Mouse (Mus musculus) MEL (cell line): ENCODE results near the gene Tex44. TPM values are rescaled to one million over a fixed set of nuclear protein-coding genes. Genes with fewer than 3 reads are reported as not detected.

Experiments used
- DNase-seq: peaks from one replicate; pipeline ENCODE4 v3.0.0; 2011; ENCODE audit warnings: low read depth, low spot score
- H3K27ac ChIP-seq: 2 replicates; pipeline ENCODE4 v1.5.1; 2012; ENCODE audit warnings: low read depth, mild to moderate bottlenecking, control low read depth, low read length, moderate library complexity; ENCODE audit not compliant: control insufficient read depth
- H3K27me3 ChIP-seq, 2 experiments: fragments of 150-350 bp in 1 of 2; sonication (generic) in 1 of 2; 2 replicates each; pipeline ENCODE4 v1.6.1; 2012; ENCODE audit warnings: low read length in 2 of 2, mild to moderate bottlenecking in 2 of 2, improper control_type of control experiment in 1 of 2, moderate library complexity in 1 of 2; ENCODE audit not compliant: insufficient read depth in 2 of 2, control insufficient read depth in 1 of 2
- H3K36me3 ChIP-seq, 2 experiments: 2 replicates each; pipeline ENCODE4 v1.6.1; 2012 to 2014; ENCODE audit warnings: low read length in 2 of 2, improper control_type of control experiment in 1 of 2, inconsistent platforms in 1 of 2, mild to moderate bottlenecking in 1 of 2; ENCODE audit not compliant: insufficient read depth in 2 of 2, control insufficient read depth in 1 of 2
- H3K4me1 ChIP-seq, 2 experiments: fragments of 150-350 bp in 1 of 2; sonication (generic) in 1 of 2; 2 replicates each; pipeline ENCODE4 v1.6.1; 2012; ENCODE audit warnings: low read length in 2 of 2, improper control_type of control experiment in 1 of 2, mild to moderate bottlenecking in 1 of 2; ENCODE audit not compliant: insufficient read depth in 2 of 2, control insufficient read depth in 1 of 2
- H3K4me3 ChIP-seq, 2 experiments: fragments of 150-350 bp in 1 of 2; sonication (generic) in 1 of 2; 2 replicates each; pipeline ENCODE4 v1.5.1; 2012; ENCODE audit warnings: low read depth in 2 of 2, low read length in 2 of 2, mild to moderate bottlenecking in 2 of 2, moderate library complexity in 2 of 2, control low read depth in 1 of 2, improper control_type of control experiment in 1 of 2; ENCODE audit not compliant: control insufficient read depth in 1 of 2, insufficient read depth in 1 of 2
- H3K79me2 ChIP-seq: 2 replicates; pipeline ENCODE4 v1.6.1; 2012; ENCODE audit warnings: mild to moderate bottlenecking, low read length, moderate library complexity; ENCODE audit not compliant: control insufficient read depth, poor library complexity, insufficient read depth
- H3K9ac ChIP-seq: 2 replicates; pipeline ENCODE4 v1.6.1; 2012; ENCODE audit warnings: low read depth, mild to moderate bottlenecking, control low read depth, low read length, moderate library complexity; ENCODE audit not compliant: control insufficient read depth, poor library complexity, severe bottlenecking
- H3K9me3 ChIP-seq: fragments of 150-350 bp; sonication (generic); replicated peaks from 2 replicates; pipeline ENCODE4 v1.6.1; 2012; ENCODE audit warnings: mild to moderate bottlenecking, low read length, improper control_type of control experiment, moderate library complexity; ENCODE audit not compliant: insufficient read depth
- BHLHE40 ChIP-seq: IDR thresholded peaks from 2 replicates; pipeline ENCODE4 v1.6.1; 2012; ENCODE audit warnings: low read depth, mild to moderate bottlenecking, inconsistent platforms, low read length, improper control_type of control experiment, borderline replicate concordance
- CHD1 ChIP-seq: IDR thresholded peaks from 2 replicates; pipeline ENCODE4 v1.6.1; 2012; ENCODE audit warnings: low read depth, mild to moderate bottlenecking, inconsistent platforms, low read length, improper control_type of control experiment
- CHD2 ChIP-seq: IDR thresholded peaks from 2 replicates; pipeline ENCODE4 v1.6.1; 2011; ENCODE audit warnings: low read length, improper control_type of control experiment
- CTCF ChIP-seq, 3 experiments: IDR thresholded peaks in 2 of 3; conservative IDR thresholded peaks in 1 of 3; 2 replicates each; pipeline ENCODE4 v1.5.1; 2011 to 2012; ENCODE audit warnings: low read length in 3 of 3, low read depth in 2 of 3, mild to moderate bottlenecking in 2 of 3, improper control_type of control experiment in 1 of 3, inconsistent platforms in 1 of 3, mixed read lengths in 1 of 3, moderate library complexity in 1 of 3; ENCODE audit not compliant: control insufficient read depth in 1 of 3, insufficient read depth in 1 of 3, poor library complexity in 1 of 3, severe bottlenecking in 1 of 3
- ELF1 ChIP-seq: IDR thresholded peaks from 2 replicates; pipeline ENCODE4 v1.6.1; 2014; ENCODE audit warnings: low read depth, mild to moderate bottlenecking, inconsistent platforms, low read length, improper control_type of control experiment, moderate library complexity
- EP300 ChIP-seq, 2 experiments: IDR thresholded peaks; 2 replicates each; pipeline ENCODE4 v1.6.1; 2011; ENCODE audit warnings: improper control_type of control experiment in 2 of 2, low read length in 2 of 2, low read depth in 1 of 2, mild to moderate bottlenecking in 1 of 2
- ETS1 ChIP-seq: IDR thresholded peaks from 2 replicates; pipeline ENCODE4 v1.6.1; 2012; ENCODE audit warnings: low read depth, mild to moderate bottlenecking, inconsistent platforms, low read length, improper control_type of control experiment, moderate library complexity
- JUND ChIP-seq: IDR thresholded peaks from 2 replicates; pipeline ENCODE4 v1.6.1; 2011; ENCODE audit warnings: low read depth, mild to moderate bottlenecking, improper control_type of control experiment, low read length
- MAFK ChIP-seq: IDR thresholded peaks from 2 replicates; pipeline ENCODE4 v1.6.1; 2011; ENCODE audit warnings: low read depth, mild to moderate bottlenecking, low read length, improper control_type of control experiment, borderline replicate concordance
- MAX ChIP-seq: IDR thresholded peaks from 2 replicates; pipeline ENCODE4 v1.6.1; 2011; ENCODE audit warnings: low read length, improper control_type of control experiment
- MAZ ChIP-seq: IDR thresholded peaks from 2 replicates; pipeline ENCODE4 v1.6.1; 2012; ENCODE audit warnings: low read depth, mild to moderate bottlenecking, inconsistent platforms, low read length, improper control_type of control experiment
- MEF2A ChIP-seq: IDR thresholded peaks from 2 replicates; pipeline ENCODE4 v1.6.1; 2014; ENCODE audit warnings: low read depth, mild to moderate bottlenecking, inconsistent platforms, low read length, improper control_type of control experiment; ENCODE audit not compliant: poor library complexity, insufficient replicate concordance, severe bottlenecking; ENCODE audit errors: extremely low read depth
- MYB ChIP-seq: IDR thresholded peaks from 2 replicates; pipeline ENCODE4 v1.6.1; 2011; ENCODE audit warnings: mild to moderate bottlenecking, low read depth, low read length, improper control_type of control experiment
- NELFE ChIP-seq: IDR thresholded peaks from 2 replicates; pipeline ENCODE4 v1.6.1; 2011; ENCODE audit warnings: low read depth, low read length, improper control_type of control experiment
- NRF1 ChIP-seq: IDR thresholded peaks from 2 replicates; pipeline ENCODE4 v1.6.1; 2014; ENCODE audit warnings: low read depth, mild to moderate bottlenecking, inconsistent platforms, low read length, improper control_type of control experiment, moderate library complexity; ENCODE audit not compliant: poor library complexity, insufficient read depth, severe bottlenecking
- POLR2A ChIP-seq, 2 experiments: IDR thresholded peaks; 2 replicates each; pipeline ENCODE4 v1.6.1; 2011 to 2012; ENCODE audit warnings: low read length in 2 of 2, mild to moderate bottlenecking in 2 of 2, control low read depth in 1 of 2, improper control_type of control experiment in 1 of 2, low read depth in 1 of 2, moderate library complexity in 1 of 2; ENCODE audit not compliant: control insufficient read depth in 1 of 2, insufficient read depth in 1 of 2, poor library complexity in 1 of 2
- POLR2AphosphoS2 ChIP-seq: IDR thresholded peaks from 2 replicates; pipeline ENCODE4 v1.6.1; 2011; ENCODE audit warnings: low read length, improper control_type of control experiment
- RAD21 ChIP-seq: IDR thresholded peaks from 2 replicates; pipeline ENCODE4 v1.6.1; 2011; ENCODE audit warnings: mild to moderate bottlenecking, low read depth, low read length, improper control_type of control experiment
- RCOR1 ChIP-seq: IDR thresholded peaks from 2 replicates; pipeline ENCODE4 v1.6.1; 2012; ENCODE audit warnings: low read depth, mild to moderate bottlenecking, inconsistent platforms, low read length, improper control_type of control experiment
- SIN3A ChIP-seq: IDR thresholded peaks from 2 replicates; pipeline ENCODE4 v1.6.1; 2012; ENCODE audit warnings: low read length, improper control_type of control experiment, inconsistent platforms
- SMC3 ChIP-seq: IDR thresholded peaks from 2 replicates; pipeline ENCODE4 v1.6.1; 2011; ENCODE audit warnings: low read depth, low read length, improper control_type of control experiment
- TAL1 ChIP-seq: IDR thresholded peaks from 2 replicates; pipeline ENCODE4 v1.6.1; 2012; ENCODE audit warnings: mild to moderate bottlenecking, inconsistent platforms, low read length, moderate library complexity, mixed read lengths
- TBP ChIP-seq: IDR thresholded peaks from 2 replicates; pipeline ENCODE4 v1.8.0; 2011; ENCODE audit warnings: low read depth, low read length, improper control_type of control experiment
- UBTF ChIP-seq: IDR thresholded peaks from 2 replicates; pipeline ENCODE4 v1.6.1; 2012; ENCODE audit warnings: low read depth, mild to moderate bottlenecking, inconsistent platforms, low read length, improper control_type of control experiment, moderate library complexity, borderline replicate concordance; ENCODE audit not compliant: insufficient read depth
- USF1 ChIP-seq: IDR thresholded peaks from 2 replicates; pipeline ENCODE4 v1.6.1; 2014; ENCODE audit warnings: low read depth, mild to moderate bottlenecking, inconsistent platforms, low read length, improper control_type of control experiment, moderate library complexity
- USF2 ChIP-seq, 2 experiments: IDR thresholded peaks; 2 replicates each; pipeline ENCODE4 v1.6.1; 2011 to 2012; ENCODE audit warnings: improper control_type of control experiment in 2 of 2, low read length in 2 of 2, borderline replicate concordance in 1 of 2, inconsistent platforms in 1 of 2, low read depth in 1 of 2, mild to moderate bottlenecking in 1 of 2; ENCODE audit not compliant: insufficient read depth in 1 of 2
- ZKSCAN1 ChIP-seq: IDR thresholded peaks from 2 replicates; pipeline ENCODE4 v1.6.1; 2012; ENCODE audit warnings: low read depth, mild to moderate bottlenecking, inconsistent platforms, low read length, improper control_type of control experiment, moderate library complexity
- ZMIZ1 ChIP-seq: IDR thresholded peaks from 2 replicates; pipeline ENCODE4 v1.6.1; 2012; ENCODE audit warnings: low read depth, mild to moderate bottlenecking, inconsistent platforms, low read length, improper control_type of control experiment, moderate library complexity
- ZNF384 ChIP-seq: IDR thresholded peaks from 2 replicates; pipeline ENCODE4 v1.6.1; 2012; ENCODE audit warnings: low read depth, mild to moderate bottlenecking, inconsistent platforms, low read length, improper control_type of control experiment
- polyA plus RNA-seq, 2 experiments: library from polyadenylated mRNA; stranded (reverse) in 1 of 2; unstranded in 1 of 2; fragments of >175 nt in 1 of 2; fragments of >200 nt in 1 of 2; gene quantifications; 2 replicates each; pipeline versions ENCODE4 v1.2.1 to v1.2.4; 2012; ENCODE audit warnings: low replicate concordance in 2 of 2, low read depth in 1 of 2; ENCODE audit not compliant: insufficient read length in 2 of 2, insufficient read depth in 1 of 2, missing spikeins in 1 of 2
- total RNA-seq: library from RNA; depleted of rRNA; stranded (reverse); fragments of 300-350 nt; gene quantifications from 2 replicates; pipeline ENCODE4 v1.2.3, GENCODE M21; 2012

Gene Tex44
- total and polyA plus RNA-seq, 3 experiments: not detected

- DNase-seq: peak; percentile 73
- peak overlapping the region; percentile 36; the same call in 1 of the 2 replicates for H3K27ac ChIP-seq
- no peak overlapping the region for H3K9ac ChIP-seq
- H3K4me3 ChIP-seq: peak overlapping the region; percentile 5 to 26; a peak in 2 of 4 replicates
- H3K4me1 ChIP-seq: peaks cover 5 to 31% of the 10 kb centered on the region in 2 experiments
- H3K27me3 ChIP-seq: no peaks in the 10 kb centered on the region
- no peaks in the 10 kb centered on the region for H3K79me2 ChIP-seq
- no peaks in the 10 kb centered on the region for H3K9me3 ChIP-seq
- TF ChIP-seq SMC3: peak; percentile 25; the same call in 1 of the 2 replicates
- no peak for TF ChIP-seq SIN3A
- TF ChIP-seq NELFE: 0 out of 2 replicates have a peak, but pooled peaks have one; percentile 24
- no peak for TF ChIP-seq MAX
- TF ChIP-seq MAFK: no peak
- no peak for TF ChIP-seq TBP
- TF ChIP-seq ETS1: 0 out of 2 replicates have a peak, but pooled peaks have one; percentile 21
- TF ChIP-seq CTCF (IDR thresholded peaks at IDR 0.05 in 2 of 3, conservative IDR thresholded peaks at IDR 0.05 in 1 of 3; ENCODE audit: control insufficient read depth in 1 of 3, insufficient read depth in 1 of 3, low read depth in 2 of 3, low read length in 3 of 3, poor library complexity in 1 of 3, severe bottlenecking in 1 of 3): peak; percentile 66 to 70 (median 69)
- peaks cover 0 to 9% of the 10 kb centered on the region in 2 experiments; a peak in 2 of 4 replicates for H3K36me3 ChIP-seq
Measured at GRCm38 (mm10) chr1:86415612-86416184, 10.4 kb upstream of the Tex44 start.

- peaks cover 0 to 9% of the 10 kb centered on the region in 2 experiments; a peak in 2 of 4 replicates for H3K36me3 ChIP-seq
- peaks cover 5 to 30% of the 10 kb centered on the region in 2 experiments for H3K4me1 ChIP-seq
- H3K27ac ChIP-seq: no peak overlapping the region
- 0 out of 2 replicates have a peak overlapping the region, but pooled peaks have one; percentile 14 for H3K9ac ChIP-seq
- no peaks in the 10 kb centered on the region for H3K9me3 ChIP-seq
- no peaks in the 10 kb centered on the region for H3K79me2 ChIP-seq
- no peaks in the 10 kb centered on the region for H3K27me3 ChIP-seq
- DNase-seq: peak; percentile 68
- H3K4me3 ChIP-seq: 0 out of 4 replicates have a peak overlapping the region, but pooled peaks of 1 of the 2 experiments have one; percentile 3
- TF ChIP-seq USF2 (IDR thresholded peaks at IDR 0.05; ENCODE audit: borderline replicate concordance in 1 of 2, insufficient read depth in 1 of 2, low read depth in 1 of 2, low read length in 2 of 2) (no peak), EP300 (IDR thresholded peaks at IDR 0.05; ENCODE audit: low read depth in 1 of 2, low read length in 2 of 2) (no peak), NRF1 (no peak), CHD2 (no peak), CHD1 (no peak), USF1 (no peak), POLR2AphosphoS2 (no peak), ZMIZ1 (no peak), RCOR1 (no peak), TBP (no peak), SIN3A (no peak; the same call in 1 of the 2 replicates), MAX (no peak), MEF2A (no peak), RAD21 (peak; percentile 63), TAL1 (no peak), BHLHE40 (no peak), MYB (no peak), ZKSCAN1 (no peak), ELF1 (0 out of 2 replicates have a peak, but pooled peaks have one; percentile 22), POLR2A (IDR thresholded peaks at IDR 0.05; ENCODE audit: control insufficient read depth in 1 of 2, insufficient read depth in 1 of 2, low read depth in 1 of 2, low read length in 2 of 2, poor library complexity in 1 of 2) (no peak), SMC3 (peak; percentile 53), UBTF (no peak), ETS1 (no peak), MAFK (no peak), MAZ (0 out of 2 replicates have a peak, but pooled peaks have one; percentile 16), ZNF384 (peak; percentile 84), JUND (0 out of 2 replicates have a peak, but pooled peaks have one; percentile 15)
Measured at GRCm38 (mm10) chr1:86416321-86416720, 9.8 kb upstream of the Tex44 start.
